ENCODE assay signal across 10 mouse cellular contexts in the genomic region with DNA sequence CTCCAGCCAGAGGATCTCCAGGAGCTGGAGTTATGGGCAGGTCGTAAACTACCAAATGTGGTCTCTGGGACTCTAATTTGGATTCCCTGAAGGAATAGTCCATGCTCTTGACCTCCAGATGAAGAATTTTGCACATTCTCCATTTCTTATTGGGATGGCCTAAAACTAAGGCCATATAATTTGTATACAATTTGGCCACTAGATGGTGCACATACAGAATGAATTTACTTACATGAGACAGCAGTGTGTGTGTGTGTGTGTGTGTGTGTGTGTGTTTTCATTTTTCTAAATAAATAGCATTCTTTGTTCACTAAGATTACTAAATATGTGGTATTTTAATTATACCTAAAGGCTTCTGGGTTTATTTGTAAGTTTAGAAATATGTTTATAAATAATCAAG.
DNase-seq lines count a peak whose midpoint lies in the region; ATAC-seq and TF ChIP-seq lines count a peak whose summit lies in the region.
"Had no signal": no experiment of that assay in that cellular context is flagged by ENCODE, and none has a peak within 500 bp of the region (broad histone marks: within the 10 kb centered on the region; RNA-seq: fewer than 3 reads in every experiment).

No protein-coding gene starts in this region.

- H3K27me3 ChIP-seq in embryonic facial prominence, embryonic 11.5 days (ENCODE audit: control insufficient read depth, insufficient read depth, low read length): no peaks in the 10 kb centered on the region
- H3K27me3 ChIP-seq in embryonic facial prominence, embryonic 10.5 days (replicated peaks; ENCODE audit: low read depth, poor library complexity, severe bottlenecking): no peaks in the 10 kb centered on the region
- no peaks in the 10 kb centered on the region for H3K27me3 ChIP-seq in limb, embryonic 14.5 days (ENCODE audit: control insufficient read depth, insufficient read depth, low read length)
- H3K27me3 ChIP-seq in limb, embryonic 10.5 days (ENCODE audit: low read depth, poor library complexity, severe bottlenecking): no peaks in the 10 kb centered on the region
- H3K27me3 ChIP-seq: heart, embryonic 15.5 days; midbrain, embryonic 12.5 days had no signal

- 77% methylated on average over 1 of the region's 1 CpGs for WGBS in embryonic facial prominence, embryonic 11.5 days
- WGBS in embryonic facial prominence, embryonic 10.5 days: 84% methylated on average over 1 of the region's 1 CpGs
- 48% methylated on average over 1 of the region's 1 CpGs for WGBS in limb, embryonic 14.5 days
- WGBS in limb, embryonic 10.5 days: 86% methylated on average over 1 of the region's 1 CpGs

- no peak overlapping the region for H3K4me3 ChIP-seq in embryonic facial prominence, embryonic 11.5 days (ENCODE audit: low read depth, low read length)
- H3K4me3 ChIP-seq in embryonic facial prominence, embryonic 10.5 days: no peak overlapping the region
- no peak overlapping the region for H3K4me3 ChIP-seq in limb, embryonic 14.5 days (replicated peaks; ENCODE audit: low read length)
- no peak overlapping the region for H3K4me3 ChIP-seq in limb, embryonic 10.5 days
- H3K4me3 ChIP-seq: heart, embryonic 15.5 days; midbrain, embryonic 12.5 days had no signal

- no peaks in the 10 kb centered on the region; the same call in 1 of the 2 replicates for H3K36me3 ChIP-seq in embryonic facial prominence, embryonic 11.5 days (replicated peaks; ENCODE audit: control insufficient read depth, insufficient read depth, low read depth, low read length)
- H3K36me3 ChIP-seq in embryonic facial prominence, embryonic 10.5 days (replicated peaks): peaks cover 24% of the 10 kb centered on the region
- H3K36me3 ChIP-seq in limb, embryonic 14.5 days (ENCODE audit: control insufficient read depth, insufficient read depth, low read length): peaks cover 10% of the 10 kb centered on the region; the same call in 1 of the 2 replicates
- H3K36me3 ChIP-seq in limb, embryonic 10.5 days: peaks cover 19% of the 10 kb centered on the region
- H3K36me3 ChIP-seq: heart, embryonic 15.5 days; midbrain, embryonic 12.5 days had no signal

- H3K9me3 ChIP-seq in embryonic facial prominence, embryonic 11.5 days (replicated peaks; ENCODE audit: control insufficient read depth, low read length): no peaks in the 10 kb centered on the region
- H3K9me3 ChIP-seq in embryonic facial prominence, embryonic 10.5 days: no peaks in the 10 kb centered on the region
- H3K9me3 ChIP-seq in limb, embryonic 14.5 days (ENCODE audit: control insufficient read depth, low read length): 0 out of 2 replicates have a peak, but pooled peaks cover 4% of the 10 kb centered on the region
- no peaks in the 10 kb centered on the region for H3K9me3 ChIP-seq in limb, embryonic 10.5 days (replicated peaks)
- H3K9me3 ChIP-seq: heart, embryonic 15.5 days; midbrain, embryonic 12.5 days had no signal

- no peak for ATAC-seq in embryonic facial prominence, embryonic 11.5 days (replicated peaks; ENCODE audit: insufficient number of reproducible peaks, low FRiP score, low TSS enrichment, low read depth)
- peak; percentile 55; the same call in 1 of the 2 replicates for ATAC-seq in limb, embryonic 14.5 days (ENCODE audit: low FRiP score, low read depth)
- ATAC-seq in megakaryocyte progenitor cell, adult 5-6 weeks (replicated peaks; ENCODE audit: poor library complexity): peak; percentile 72

- H3K4me1 ChIP-seq in embryonic facial prominence, embryonic 11.5 days (ENCODE audit: control insufficient read depth, insufficient read depth, low read length): no peaks in the 10 kb centered on the region
- H3K4me1 ChIP-seq in embryonic facial prominence, embryonic 10.5 days: no peaks in the 10 kb centered on the region
- no peaks in the 10 kb centered on the region for H3K4me1 ChIP-seq in limb, embryonic 14.5 days (ENCODE audit: control insufficient read depth, insufficient read depth, low read length)
- H3K4me1 ChIP-seq in limb, embryonic 10.5 days: no peaks in the 10 kb centered on the region
- H3K4me1 ChIP-seq: midbrain, embryonic 12.5 days had no signal

- H3K9ac ChIP-seq in embryonic facial prominence, embryonic 11.5 days (replicated peaks; ENCODE audit: low read length): no peak overlapping the region
- H3K9ac ChIP-seq in limb, embryonic 14.5 days (ENCODE audit: low read depth, low read length, severe bottlenecking): no peak overlapping the region
- H3K9ac ChIP-seq: heart, embryonic 15.5 days; midbrain, embryonic 12.5 days had no signal

- TF ChIP-seq POLR2A in limb, embryonic 14.5 days (IDR thresholded peaks at IDR 0.05; ENCODE audit: borderline replicate concordance, extremely low read depth, insufficient read depth, insufficient read length): no peak

- DNase-seq in embryonic facial prominence, embryonic 11.5 days (ENCODE audit: low spot score): peak; percentile 72
- DNase-seq in embryonic facial prominence, embryonic 10.5 days (ENCODE audit: low spot score): no peak
- peak; percentile 71 for DNase-seq in limb, embryonic 14.5 days (ENCODE audit: low spot score)
- DNase-seq in limb, embryonic 10.5 days (ENCODE audit: low spot score): no peak
- DNase-seq in R1 (ENCODE audit: low read depth, low spot score): peak; percentile 51
- no peak for DNase-seq in spleen, postnatal 14 days (ENCODE audit: low spot score in 2 of 2)
- no peak for DNase-seq in ovary, adult 18-20 months (ENCODE audit: low spot score)

- no peak overlapping the region for H3K4me2 ChIP-seq in embryonic facial prominence, embryonic 11.5 days (ENCODE audit: low read depth, low read length)
- H3K4me2 ChIP-seq in limb, embryonic 14.5 days (replicated peaks; ENCODE audit: low read depth, low read length, severe bottlenecking): no peak overlapping the region
- H3K4me2 ChIP-seq: heart, embryonic 15.5 days; midbrain, embryonic 12.5 days had no signal

- no peak overlapping the region for H3K27ac ChIP-seq in embryonic facial prominence, embryonic 11.5 days (replicated peaks; ENCODE audit: low read depth, low read length)
- no peak overlapping the region for H3K27ac ChIP-seq in embryonic facial prominence, embryonic 10.5 days (replicated peaks)
- H3K27ac ChIP-seq in limb, embryonic 14.5 days (replicated peaks; ENCODE audit: low read depth, low read length): no peak overlapping the region
- H3K27ac ChIP-seq in limb, embryonic 10.5 days: no peak overlapping the region
- H3K27ac ChIP-seq: heart, embryonic 15.5 days; midbrain, embryonic 12.5 days had no signal

Comparison
In these comparisons a context has a peak if more than half of its experiments do, and no peak if none do; other contexts are left out.
1. DNase-seq: peak in embryonic facial prominence, embryonic 11.5 days (single experiment), limb, embryonic 14.5 days (single experiment) and R1 (single experiment); none in embryonic facial prominence, embryonic 10.5 days (single experiment), limb, embryonic 10.5 days (single experiment), spleen, postnatal 14 days (0 of 2) and ovary, adult 18-20 months (single experiment).